Mouse (Mus musculus) mature B cell (primary cell): ENCODE measurements around the gene Metap1.

Source experiments
- in situ Hi-C: fragments of 300-500 bp; cut with MboI; formaldehyde crosslinking; loops from 2 replicates; pipeline ENCODE4 v1.14.3; 2019

Metap1 gene

DNA sequence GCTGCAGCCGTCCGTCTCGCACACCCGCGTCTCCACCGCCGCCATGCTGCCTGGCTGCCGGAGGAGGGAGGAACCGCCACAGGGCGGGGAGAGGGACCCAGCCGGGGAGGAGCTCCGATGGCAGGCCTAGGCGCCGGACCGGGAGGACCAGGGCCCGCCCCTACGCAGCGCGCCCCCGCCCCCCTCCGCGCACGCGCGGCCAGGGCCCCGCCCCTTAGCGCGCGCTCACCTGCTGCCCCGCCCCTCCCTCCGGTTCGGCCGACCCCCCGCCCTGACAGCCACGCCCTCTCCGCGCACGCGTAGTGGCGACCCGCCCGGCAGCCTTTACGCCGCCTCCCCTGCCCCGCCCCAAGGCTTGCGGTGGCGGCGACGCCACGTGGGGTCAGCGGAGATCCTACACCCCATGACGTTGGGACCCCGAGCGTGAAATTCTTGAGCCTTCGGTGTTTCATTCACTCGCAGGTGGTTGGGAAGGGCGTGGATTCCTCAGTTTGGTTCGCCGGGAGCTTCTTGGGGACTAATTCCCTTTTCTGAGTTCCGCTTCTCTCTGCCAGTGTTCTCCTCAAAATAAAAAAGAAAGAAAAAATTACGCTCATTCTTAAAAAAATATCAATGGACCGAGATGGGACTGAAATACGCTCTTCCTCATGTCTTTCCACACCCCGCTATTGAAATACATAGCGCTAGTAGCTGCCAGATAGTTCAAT is at the start of gene Metap1:
TSS of gene Metap1 (minus strand) at position 189 of the 707 bp plus-strand sequence.
- in situ Hi-C loops, result no loop called here

DNA sequence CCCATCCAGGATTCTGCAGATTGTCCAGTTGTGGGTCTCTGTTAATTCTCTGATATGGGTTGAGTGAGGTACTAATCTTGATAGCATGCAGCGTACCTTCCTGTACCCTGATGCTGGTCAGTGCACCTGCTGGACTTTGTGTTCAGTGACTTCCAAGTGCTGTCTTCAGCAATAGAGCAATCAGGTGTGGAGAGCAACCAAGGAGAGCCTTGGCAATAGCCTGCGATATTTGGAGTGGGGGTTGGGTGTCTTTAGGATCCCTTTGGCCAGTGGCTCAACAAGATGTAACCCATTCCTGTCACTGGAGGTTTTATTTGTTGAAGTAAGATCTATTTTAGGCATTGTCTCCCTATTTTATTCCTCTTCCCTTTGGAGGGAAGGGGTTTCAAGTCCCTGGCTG is 46.7 kb upstream of the Metap1 start:
- in situ Hi-C loops, result no loop called here

DNA sequence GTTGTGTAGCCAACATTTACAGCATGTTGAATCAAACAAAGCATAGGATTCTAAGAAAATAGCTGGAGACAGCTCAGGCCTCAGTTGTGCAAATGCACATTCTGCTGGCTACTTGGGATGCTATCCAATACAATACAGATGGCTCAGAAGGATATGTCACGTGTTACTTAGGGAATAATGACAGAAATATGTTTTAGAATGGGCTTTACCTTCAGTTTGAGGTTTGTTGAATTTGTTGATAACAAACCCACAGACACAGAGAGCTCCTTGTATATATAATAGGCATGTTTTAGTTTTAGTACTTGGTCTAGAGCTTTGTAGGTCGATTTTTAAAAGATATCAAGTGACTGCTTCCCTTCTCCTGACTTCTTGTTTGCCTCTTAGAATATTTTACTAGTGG is 43.4 kb upstream of the Metap1 start:
- in situ Hi-C loops, result no loop called here

DNA sequence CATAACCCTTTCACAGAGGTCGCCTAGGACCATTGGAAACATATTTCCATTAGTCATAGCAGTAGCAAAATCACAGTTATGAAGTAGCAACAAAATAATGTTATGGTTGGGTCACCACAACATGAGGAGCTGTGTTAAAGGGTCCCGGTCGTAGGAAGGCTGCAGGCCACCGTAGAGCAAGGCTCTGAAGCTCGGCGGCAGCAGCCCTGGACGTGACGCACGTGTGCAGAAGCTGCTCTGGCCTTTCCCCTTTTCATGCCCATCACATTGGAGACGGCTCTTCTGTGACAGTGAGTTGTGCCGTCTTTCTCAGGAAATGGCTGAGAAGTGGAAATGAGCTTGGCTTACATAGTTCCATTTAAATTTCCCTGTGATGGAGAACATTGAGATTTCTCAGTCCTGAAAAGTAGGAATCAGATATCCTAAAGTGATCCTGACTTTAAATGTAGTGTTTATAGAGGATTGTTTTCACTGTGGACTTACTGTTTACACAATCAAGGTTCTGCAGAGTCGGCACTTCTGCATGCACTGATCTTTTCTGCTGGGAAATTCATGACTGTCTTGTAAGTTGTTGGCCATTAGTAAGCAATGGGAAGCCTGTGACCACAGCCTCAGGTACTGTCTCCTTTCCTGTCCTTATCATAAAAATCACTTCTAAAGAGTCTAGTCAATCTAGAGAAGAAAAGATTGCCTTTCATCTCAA is 42.3 kb upstream of the Metap1 start:
- in situ Hi-C loops, result no loop called here

DNA sequence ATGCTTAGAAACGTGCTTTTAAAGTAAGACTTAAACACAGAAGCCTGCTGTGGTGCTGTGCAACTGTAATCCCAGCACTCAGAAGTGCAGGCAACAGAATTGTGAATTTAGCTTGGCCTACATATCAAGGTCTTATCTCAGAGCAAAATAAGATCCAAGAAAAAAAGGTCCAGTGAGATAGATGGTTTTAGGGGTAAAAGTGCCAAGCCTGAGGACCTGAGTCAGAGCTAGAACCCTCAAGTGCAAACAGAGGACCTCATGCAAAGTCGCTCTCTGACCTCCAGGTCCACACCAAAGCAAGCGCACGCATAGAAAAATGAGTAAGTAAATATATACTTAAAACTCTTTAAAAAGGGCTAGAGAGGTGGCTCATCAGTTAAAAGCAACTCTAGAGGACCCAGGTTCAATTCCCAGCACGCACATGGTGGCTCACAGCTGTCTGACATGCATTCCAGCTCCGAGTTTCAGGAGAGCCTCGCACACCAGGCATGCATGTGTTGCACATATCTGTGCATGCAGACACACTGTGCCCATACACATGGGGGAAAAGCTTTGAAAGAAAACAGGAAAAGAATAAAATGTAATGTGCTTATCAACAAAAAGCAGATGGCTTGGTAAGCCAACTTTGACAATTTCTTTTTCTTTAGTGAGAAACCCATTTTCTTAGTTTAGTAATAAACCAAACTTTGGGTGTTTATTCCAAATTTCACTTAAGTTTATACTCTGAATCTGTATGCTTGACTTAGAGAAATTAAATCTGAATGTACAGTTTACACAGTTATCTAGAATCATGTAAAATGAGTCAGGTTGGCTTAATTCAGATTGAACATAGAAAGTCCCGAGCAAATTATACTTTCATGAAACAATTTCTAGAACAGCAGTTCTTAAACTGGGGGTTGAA is 41.5 kb upstream of the Metap1 start:
- in situ Hi-C loops, result no loop called here

DNA sequence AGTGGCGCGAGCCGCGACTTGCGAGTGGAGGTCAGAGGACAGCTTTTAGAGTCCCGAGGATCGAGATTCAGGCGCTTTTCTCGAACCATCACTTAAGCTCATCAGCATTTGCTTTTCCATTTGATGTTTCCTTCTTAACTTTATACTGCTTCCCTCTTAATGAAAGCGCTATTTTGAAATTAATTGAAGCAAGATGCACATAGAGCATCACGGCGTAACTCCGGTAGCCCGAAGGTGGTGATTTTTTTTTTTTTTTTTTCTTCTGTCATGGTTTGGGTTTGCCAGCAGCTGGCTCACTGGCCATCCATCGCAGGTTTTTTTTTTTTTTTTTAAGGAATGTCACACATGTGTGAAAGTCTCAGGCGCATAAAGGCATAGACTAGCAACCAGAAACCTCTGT is 39.0 kb upstream of the Metap1 start:
- in situ Hi-C loops, result no loop called here

DNA sequence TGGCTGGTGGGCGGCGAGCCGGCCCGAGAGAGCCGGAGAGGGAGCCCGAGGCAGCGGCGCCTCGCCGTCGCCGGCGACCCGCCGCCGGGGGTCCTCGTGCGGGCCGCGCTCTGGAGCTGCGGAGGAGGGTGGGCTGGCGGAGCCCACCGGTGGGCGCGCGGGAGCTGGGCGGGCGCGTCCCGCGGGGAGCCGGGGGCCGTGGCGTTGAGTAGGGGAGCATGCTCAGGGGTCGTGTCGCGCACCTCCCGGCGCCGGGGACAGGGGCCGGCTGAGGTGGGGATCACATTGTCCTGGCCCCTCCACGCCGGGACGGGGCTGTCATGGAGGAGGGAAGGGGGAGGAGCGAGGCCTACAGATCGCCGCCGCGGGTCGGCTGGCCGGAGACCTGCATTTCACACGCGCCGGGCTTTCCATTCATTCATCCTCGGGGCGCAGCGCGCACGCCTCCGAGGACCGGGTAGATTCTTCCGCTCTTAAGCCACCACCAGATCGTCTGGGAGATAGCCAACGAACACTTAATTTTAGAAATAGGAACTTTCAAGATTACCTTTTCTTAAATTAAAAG is 38.4 kb upstream of the Metap1 start:
- in situ Hi-C loops, result no loop called here

DNA sequence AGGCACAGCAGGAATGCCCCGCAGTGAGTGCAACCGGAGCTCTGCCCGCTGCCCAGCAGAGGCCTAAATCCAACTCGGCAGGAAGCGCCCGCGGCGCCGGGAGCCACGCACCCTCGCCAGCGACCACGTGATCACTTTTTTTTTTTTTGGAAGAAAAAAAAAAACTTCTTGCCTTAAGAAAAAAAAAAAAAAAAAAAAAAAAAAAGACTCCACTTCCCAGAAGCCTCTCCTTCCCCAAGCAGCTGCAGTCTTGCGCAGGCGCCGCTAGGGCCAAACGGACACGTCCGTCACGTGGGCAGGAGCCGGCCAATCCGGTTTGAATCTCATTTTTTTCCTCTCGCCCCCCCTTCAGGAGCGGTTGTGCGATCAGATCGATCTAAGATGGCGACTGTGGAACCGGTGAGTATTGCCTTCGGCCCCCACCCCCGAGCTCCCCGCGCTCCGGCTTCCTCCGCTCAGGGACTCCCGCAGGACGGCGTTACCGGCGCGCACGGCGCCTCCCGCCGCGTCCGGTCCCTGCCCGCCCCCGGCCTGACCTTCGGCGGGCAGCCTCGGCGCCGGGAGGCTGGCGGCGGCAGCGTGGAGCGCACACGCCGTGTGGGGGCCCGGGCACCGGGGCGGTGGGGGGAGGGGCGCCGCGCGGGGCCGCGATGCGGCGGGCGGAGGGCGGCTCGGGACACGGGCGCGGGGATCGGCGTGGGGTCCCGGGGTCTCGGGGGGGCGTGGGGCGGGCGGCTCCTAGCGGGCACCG is 37.8 kb upstream of the Metap1 start:
- in situ Hi-C loops, result no loop called here

DNA sequence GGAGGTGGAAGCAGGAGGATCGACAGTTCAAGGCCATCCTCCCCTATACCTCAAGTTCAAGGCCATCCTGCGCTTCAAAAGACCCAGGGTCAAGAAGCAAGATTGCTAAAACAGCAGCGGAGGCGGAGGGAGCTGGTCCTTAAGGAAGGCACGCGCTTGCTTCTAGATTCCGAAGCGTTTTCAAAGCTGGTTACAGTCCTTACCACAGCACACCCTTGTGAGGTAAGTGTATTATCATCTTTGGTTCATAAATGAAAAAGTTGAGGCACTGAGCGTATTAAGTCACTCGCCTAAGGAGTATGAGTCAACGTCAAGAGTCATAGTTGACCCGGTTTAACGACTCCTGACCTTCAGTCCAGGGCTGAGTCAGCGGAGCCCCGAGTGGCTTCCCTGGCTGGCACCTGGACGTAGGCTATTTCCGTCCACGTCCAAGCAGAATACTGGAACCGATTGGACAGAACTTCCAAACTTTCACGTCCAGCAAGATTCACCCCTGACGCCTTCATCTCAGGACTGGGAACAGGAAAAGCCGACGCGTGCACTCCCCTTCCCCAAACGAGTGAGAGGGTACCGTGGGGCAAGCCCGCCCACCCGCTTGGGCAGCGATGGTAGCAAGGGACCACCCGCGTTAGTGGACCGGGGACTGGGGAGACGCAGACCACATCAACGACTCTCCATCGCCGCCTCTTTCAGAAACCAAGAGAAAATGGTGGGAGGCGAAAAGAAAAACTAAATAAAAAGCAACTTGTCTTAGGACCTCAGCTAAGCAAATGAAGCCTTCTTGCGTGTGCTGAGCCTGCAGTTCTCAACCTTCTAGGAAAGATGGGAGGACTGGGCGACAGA is 37.0 kb upstream of the Metap1 start, which contains the start of gene Eif4e:
TSS of gene Eif4e (plus strand) at position 107 of the 843 bp plus-strand sequence.
- in situ Hi-C loops, result no loop called here

DNA sequence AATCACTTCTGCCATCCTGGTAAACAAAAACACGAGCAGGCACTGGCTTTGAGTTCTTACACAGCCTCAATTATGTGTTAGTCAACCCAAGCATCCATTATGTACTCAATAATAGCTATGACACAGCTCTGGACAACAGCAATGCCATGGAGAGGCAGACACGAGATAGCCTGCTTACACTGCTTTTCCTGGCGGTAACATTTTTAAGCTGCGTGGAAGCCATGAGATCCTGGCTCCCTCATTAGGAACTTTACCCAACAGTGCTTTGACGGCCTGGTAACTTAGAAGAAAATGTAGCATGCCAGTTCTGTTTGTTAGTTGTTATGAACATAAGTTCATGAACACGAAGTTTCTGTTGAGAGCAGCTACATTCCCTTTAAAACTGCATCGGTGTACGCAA is 36.2 kb upstream of the Metap1 start:
- in situ Hi-C loops, result no loop called here

DNA sequence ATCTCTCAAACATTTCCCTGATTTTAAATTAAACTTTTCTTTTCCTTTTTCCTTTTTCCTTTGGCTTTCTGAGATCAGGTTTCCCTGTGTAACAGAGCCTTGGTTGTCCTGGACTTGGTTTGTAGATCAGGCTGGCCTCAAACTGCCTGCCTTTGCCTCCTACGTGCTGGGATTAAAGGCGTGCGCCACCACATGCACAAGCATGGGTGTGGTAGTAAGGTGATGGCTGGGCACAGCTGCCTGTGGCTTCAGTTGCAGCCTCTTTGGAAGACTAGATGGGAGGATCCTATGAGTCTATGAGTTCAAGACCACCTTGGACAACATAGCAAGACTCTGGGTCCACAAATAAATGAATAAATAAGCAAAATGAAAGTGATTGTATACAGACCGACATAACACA is 34.6 kb upstream of the Metap1 start:
- in situ Hi-C loops, result no loop called here

DNA sequence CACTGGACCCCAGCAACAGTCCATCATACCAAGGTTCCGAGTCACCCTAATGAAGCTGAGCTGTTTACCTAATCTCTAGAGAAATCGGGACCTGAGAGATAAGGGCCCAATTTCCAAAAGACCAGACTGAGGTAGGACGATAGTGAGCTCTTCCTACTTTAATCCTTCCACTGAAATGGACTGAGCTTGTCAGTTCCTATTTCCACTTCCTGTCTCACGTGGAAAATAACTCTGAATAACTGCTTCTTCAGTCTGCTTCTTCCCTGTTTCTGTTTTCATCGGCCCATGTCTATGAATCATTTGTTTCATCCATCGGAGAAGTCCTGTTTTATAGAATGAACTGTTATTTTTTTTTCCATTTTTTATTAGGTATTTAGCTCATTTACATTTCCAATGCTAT is 29.9 kb upstream of the Metap1 start:
- in situ Hi-C loops, result no loop called here

DNA sequence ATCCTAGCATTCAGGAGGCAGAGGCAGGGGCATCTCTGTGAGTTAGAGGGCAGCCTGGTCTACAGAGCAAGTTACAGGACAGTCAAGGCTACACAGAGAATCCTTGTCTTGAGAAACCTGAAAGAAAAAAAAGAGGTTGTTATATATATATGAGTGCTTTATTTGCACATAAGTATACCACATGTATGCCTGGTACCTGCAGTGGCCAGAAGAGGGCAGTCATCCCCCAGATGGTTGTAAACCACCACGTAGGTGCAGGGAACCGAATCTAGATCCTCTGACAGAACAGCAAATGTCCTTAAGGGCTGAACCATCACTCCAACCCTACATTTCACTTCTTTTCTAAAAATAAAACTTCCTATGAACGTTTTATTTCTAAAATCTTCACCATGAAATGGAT is 28.6 kb upstream of the Metap1 start:
- in situ Hi-C loops, result no loop called here

DNA sequence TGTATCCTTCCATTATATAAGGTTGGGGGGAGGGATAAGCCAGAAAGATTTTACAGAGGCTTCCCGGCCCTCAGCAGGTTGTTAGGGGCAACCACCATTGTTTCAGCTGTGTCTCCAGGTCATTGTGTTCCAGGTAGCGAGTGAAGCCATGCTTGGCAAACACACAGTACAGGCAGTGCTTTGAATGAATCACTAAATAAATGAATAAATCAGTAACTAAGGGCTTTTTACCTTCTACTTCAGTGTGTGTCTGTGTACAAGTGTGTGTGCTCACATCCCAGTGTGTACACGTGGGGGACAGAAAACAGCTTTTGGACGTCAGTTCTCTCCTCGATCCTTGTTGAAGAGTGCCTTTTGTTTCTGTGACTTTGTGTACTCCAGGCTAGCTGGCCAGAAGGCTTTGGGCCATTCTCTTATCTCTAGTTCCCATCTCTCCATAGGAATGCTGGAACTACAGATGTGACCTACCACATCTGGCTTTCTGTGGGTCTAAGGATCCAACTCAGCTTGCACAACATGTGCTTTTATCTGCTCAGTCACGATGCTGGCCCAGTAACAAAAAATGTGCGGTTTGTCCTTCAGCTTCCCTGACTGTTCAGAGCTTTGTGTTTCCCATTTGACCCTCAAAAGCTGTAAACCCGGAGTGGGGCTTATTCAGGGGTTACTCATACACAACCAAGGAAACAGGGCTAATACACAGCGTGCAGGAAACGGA is 26.5 kb upstream of the Metap1 start:
- in situ Hi-C loops, result no loop called here

DNA sequence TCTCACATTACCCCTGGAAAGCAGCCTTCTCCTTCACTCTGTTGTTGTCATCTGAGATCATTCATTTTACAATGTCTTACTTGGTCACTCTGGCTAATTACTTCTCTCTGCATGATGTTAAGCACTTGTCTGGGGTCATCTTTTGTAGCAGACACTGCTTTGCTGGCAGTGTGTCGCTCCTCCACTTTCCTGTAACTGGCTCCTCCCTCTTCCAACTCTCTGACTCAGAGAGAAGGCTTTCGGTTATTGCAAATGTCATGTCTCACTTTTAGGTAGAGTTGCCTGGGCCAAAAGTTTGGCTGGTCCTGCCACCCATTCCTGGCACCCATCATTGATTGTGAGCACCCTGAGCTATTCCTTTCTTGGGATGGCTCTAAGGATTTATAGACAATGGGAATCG is 25.4 kb upstream of the Metap1 start:
- in situ Hi-C loops, result no loop called here

DNA sequence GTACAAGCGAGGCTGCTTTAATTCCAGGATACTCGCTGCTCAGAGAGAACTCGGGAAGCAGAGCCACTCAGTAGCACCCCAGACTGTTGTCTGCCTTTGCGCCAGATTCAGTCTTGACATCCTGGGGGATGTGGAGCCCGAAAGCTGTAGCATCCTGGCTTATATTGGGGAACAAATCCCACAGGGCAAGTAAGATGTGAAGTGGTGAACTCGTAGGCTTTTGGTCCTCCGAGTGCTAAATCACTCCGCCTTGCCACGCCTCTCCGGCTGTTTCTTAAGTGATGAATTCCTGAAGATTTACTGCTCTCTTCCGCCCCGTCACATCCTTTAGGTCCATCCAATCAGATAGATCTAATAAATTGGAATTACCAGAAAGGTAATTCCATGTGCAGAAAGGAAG is 23.9 kb upstream of the Metap1 start:
- in situ Hi-C loops, result no loop called here

DNA sequence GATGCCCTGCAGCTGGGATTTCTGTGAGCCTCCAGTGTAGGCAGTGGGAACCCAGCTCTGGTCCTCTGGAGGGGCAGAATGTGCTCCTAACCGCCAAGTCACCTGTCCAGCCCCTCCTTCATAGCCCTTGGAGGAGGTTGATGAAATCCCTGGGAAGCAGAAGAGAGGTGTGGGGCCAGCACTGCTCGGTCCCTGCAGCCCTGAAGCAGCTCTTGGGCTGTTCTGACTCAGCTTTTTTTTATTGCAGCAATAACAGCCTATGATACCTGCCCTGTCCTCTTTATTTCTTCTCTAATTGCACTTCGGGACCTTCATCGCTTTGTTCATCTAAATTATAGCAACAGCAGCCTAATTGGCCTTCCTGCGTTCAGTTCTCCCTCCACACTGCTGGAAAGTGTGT is 21.2 kb upstream of the Metap1 start:
- in situ Hi-C loops, result no loop called here

DNA sequence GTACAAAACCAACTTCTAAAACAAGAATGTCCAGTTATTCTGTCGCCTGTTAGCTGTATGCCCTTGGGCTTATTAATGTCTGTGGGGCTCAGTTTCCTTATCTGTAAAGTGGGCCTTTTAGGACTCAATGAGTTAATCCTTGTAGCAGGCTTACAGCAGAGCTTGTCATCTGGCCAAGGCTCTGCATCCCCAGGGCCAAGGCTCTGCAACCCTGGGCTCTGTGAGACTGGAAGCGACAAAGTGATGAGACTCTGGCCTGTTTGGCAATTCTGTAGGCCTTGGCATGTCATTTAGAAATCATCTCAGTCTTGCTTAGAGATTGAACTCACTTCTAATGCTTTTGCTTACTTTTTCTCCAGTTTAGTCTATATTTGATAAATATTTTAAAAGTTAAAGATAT is 20.3 kb upstream of the Metap1 start:
- in situ Hi-C loops, result no loop called here

DNA sequence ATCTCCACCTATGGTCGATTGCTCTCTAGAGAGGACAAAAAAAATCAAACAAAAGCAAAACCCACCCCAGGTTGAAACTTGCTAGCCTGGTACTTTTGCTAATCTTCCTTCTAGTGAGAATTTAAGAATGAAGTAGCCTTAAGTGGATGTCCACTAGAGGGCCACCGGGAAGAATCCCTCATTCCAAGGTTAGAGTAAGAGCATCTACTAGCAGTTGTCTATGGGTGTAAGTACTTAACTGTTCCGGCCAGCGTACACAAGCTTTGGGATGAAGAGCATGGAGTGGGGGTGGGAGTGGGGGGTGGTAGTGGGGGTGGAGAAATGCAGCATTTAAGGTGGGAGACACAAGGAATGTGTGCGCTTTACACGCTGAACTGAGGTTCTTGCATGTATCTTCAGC is 17.4 kb upstream of the Metap1 start:
- in situ Hi-C loops, result no loop called here

DNA sequence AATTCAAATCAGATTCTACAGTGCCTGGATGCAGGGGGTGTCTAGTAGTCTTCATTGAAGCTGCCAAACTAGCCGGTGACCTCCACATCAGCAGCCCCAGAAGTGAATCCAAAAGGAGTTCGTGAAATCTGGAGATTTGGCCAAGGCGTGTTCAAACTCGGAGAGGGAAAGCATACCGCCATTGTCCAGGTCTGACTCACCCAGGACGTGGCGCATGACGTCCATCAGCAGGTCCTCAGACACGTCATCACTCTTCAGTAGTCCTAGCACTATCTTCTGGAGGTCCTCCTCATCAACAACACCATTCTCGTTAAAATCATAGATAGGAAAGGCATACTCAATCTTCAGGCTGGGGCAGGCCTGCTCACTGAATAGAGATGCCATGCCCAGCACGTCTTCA is 14.4 kb upstream of the Metap1 start:
- in situ Hi-C loops, result no loop called here
